Mouse (Mus musculus): ENCODE data around the gene Ak3.

GRCm38 (mm10) chr19:29011355-29011990, 36.3 kb downstream of the Ak3 start:
- no peak for TF ChIP-seq CTCF (IDR thresholded peaks at IDR 0.05; ENCODE audit: low read depth)
- no peak for TF ChIP-seq EP300 (optimal IDR thresholded peaks at IDR 0.05)
